Mouse (Mus musculus) lung, postnatal 0 days (tissue): ENCODE measurements at regions not wholly inside any gene's neighbourhood (a gene's known extent, or its start where the extent isn't known, plus 50 kb on each side); places are given as distances from the start of the nearest gene placed in this dataset.

Experiments used
- ATAC-seq: fragments of 200-750 bp; cut with Nextera tagmentation; 2 replicates; pipeline ENCODE4 v1.8.0; 2017; ENCODE audit warnings: moderate library complexity
- DNase-seq: peaks from one replicate; pipeline ENCODE4 v3.0.0-alpha.2; 2016; ENCODE audit warnings: low spot score
- H3K27ac ChIP-seq: fragments of 300-500 bp; sonication (generic); 2 replicates; pipeline ENCODE4 v1.5.1; 2014; ENCODE audit warnings: antibody characterized with exemption, mild to moderate bottlenecking, low read length, mixed read lengths
- H3K27me3 ChIP-seq: fragments of 300-500 bp; sonication (generic); replicated peaks from 2 replicates; pipeline ENCODE4 v1.6.1; 2014; ENCODE audit warnings: low read length, mixed read lengths; ENCODE audit not compliant: insufficient read depth
- H3K36me3 ChIP-seq: fragments of 300-500 bp; sonication (generic); 2 replicates; pipeline ENCODE4 v1.6.1; 2014; ENCODE audit warnings: low read length, mixed read lengths; ENCODE audit not compliant: insufficient read depth
- H3K4me1 ChIP-seq: fragments of 300-500 bp; sonication (generic); 2 replicates; pipeline ENCODE4 v1.6.1; 2014; ENCODE audit warnings: antibody characterized with exemption, low read depth, low read length, mixed read lengths; ENCODE audit not compliant: insufficient read depth
- H3K4me2 ChIP-seq: fragments of 300-500 bp; sonication (generic); replicated peaks from 2 replicates; pipeline ENCODE4 v1.6.1; 2014; ENCODE audit warnings: low read depth, mild to moderate bottlenecking, low read length, moderate library complexity, mixed read lengths
- H3K4me3 ChIP-seq: fragments of 300-500 bp; sonication (generic); 2 replicates; pipeline ENCODE4 v1.5.1; 2014; ENCODE audit warnings: low read depth, low read length
- H3K9ac ChIP-seq: fragments of 300-500 bp; sonication (generic); replicated peaks from 2 replicates; pipeline ENCODE4 v1.6.1; 2014; ENCODE audit warnings: low read depth, mild to moderate bottlenecking
- H3K9me3 ChIP-seq: fragments of 300-500 bp; sonication (generic); 2 replicates; pipeline ENCODE4 v1.6.1; 2016; ENCODE audit warnings: low read length, mixed read lengths
- CTCF ChIP-seq: IDR thresholded peaks from 2 replicates; pipeline ENCODE4 v1.5.1; 2016; ENCODE audit warnings: antibody characterized with exemption, mild to moderate bottlenecking
- EP300 ChIP-seq: IDR thresholded peaks from 2 replicates; pipeline ENCODE4 v1.6.1; 2016; ENCODE audit warnings: antibody characterized with exemption, mild to moderate bottlenecking, control low read depth
- WGBS: fragments of 180-500 bp; shearing (Covaris S2); extraction: QIAGEN DNeasy Blood & Tissue Kit; methylation state at CpG from one replicate; pipeline ENCODE4 v1.1.7; 2014; 5-methylcytosine and 5-hydroxymethylcytosine counted together

DNA sequence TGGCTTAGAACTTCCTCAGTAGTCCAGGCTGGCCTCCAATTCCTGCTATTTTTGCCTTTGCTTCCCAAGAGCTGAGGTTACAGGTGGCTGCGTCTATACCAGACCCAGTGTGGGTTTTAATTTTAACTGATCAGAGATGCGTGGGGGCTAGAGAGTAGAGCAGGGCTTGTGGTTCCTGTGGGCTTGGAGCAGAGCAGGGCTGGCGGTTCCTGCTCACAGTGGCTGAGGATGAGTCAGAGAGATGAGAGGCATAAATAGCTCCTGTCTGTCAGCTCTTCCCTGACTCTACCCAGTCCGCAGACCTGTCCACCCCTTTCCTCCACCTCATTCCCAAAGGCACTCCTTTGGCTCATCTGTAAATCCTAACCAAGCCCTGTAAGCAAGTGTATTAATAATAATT lies 304.8 kb downstream of the Abcc12 start:
- TF ChIP-seq EP300: no peak
- no peak for TF ChIP-seq CTCF
- no peaks in the 10 kb centered on the region for H3K4me1 ChIP-seq
- 59% methylated on average over 4 of the region's 4 CpGs for WGBS
- H3K36me3 ChIP-seq: no peaks in the 10 kb centered on the region
- no peak overlapping the region for H3K4me3 ChIP-seq
- no peak overlapping the region for H3K9ac ChIP-seq
- no peak for DNase-seq
- no peaks in the 10 kb centered on the region for H3K27me3 ChIP-seq
- H3K9me3 ChIP-seq: no peaks in the 10 kb centered on the region
- H3K27ac ChIP-seq: no peak overlapping the region
- no peak for ATAC-seq
- no peak overlapping the region for H3K4me2 ChIP-seq

DNA sequence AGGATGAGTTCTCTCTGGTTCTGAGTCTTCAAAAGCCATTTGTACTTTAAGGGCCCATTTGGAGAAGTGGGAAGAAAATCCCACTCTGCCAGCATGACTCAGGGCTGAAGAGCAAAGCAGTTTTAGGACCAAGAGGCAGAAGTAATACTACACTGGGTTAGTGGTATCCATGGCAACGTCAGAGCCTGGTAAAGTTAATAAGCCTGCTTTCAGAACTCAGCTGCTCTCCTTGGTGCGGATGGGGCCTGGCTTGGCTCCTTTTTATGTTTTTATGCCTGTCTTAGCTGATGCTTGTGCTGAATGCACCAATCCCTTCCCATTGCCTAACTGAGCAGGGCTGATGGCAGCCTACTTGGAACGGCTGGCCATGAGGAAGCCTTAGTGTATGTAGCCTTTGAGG lies 306.7 kb downstream of the Abcc12 start:
- Histone ChIP-seq H3K4me1 (no peaks in the 10 kb centered on the region), H3K36me3 (no peaks in the 10 kb centered on the region), H3K9me3 (no peaks in the 10 kb centered on the region), H3K4me2 (no peak overlapping the region), H3K4me3 (no peak overlapping the region), H3K9ac (no peak overlapping the region), H3K27me3 (no peaks in the 10 kb centered on the region), H3K27ac (no peak overlapping the region)
- no peak for DNase-seq
- no peak for TF ChIP-seq EP300
- no peak for TF ChIP-seq CTCF
- 46% methylated on average over 3 of the region's 3 CpGs for WGBS
- no peak for ATAC-seq

DNA sequence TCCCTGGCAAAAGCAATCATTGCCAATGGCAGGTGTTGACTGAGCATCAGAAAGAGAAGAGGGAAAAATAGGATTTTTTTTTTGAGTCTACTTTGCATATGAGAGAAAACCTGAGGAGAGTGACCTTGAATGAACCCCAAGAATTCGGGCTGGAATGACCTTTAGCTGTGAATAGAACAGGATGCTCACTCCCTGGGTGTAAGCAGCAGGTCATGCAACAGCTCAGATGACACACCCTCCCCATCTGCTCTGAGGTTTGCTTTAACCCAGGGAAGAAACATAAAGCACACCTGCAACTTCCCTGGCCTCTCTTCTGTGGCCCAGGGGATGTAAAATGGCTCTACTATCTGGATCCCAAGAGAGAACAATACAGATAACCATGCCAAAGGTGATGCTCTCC lies 307.9 kb downstream of the Abcc12 start:
- no peaks in the 10 kb centered on the region for H3K4me1 ChIP-seq
- no peaks in the 10 kb centered on the region for H3K36me3 ChIP-seq
- WGBS: 19% methylated on average over 1 of the region's 1 CpGs
- no peak for TF ChIP-seq CTCF
- no peaks in the 10 kb centered on the region for H3K27me3 ChIP-seq
- DNase-seq: no peak
- no peaks in the 10 kb centered on the region for H3K9me3 ChIP-seq
- no peak for ATAC-seq
- no peak overlapping the region for H3K27ac ChIP-seq
- H3K9ac ChIP-seq: no peak overlapping the region
- H3K4me3 ChIP-seq: no peak overlapping the region
- H3K4me2 ChIP-seq: no peak overlapping the region

DNA sequence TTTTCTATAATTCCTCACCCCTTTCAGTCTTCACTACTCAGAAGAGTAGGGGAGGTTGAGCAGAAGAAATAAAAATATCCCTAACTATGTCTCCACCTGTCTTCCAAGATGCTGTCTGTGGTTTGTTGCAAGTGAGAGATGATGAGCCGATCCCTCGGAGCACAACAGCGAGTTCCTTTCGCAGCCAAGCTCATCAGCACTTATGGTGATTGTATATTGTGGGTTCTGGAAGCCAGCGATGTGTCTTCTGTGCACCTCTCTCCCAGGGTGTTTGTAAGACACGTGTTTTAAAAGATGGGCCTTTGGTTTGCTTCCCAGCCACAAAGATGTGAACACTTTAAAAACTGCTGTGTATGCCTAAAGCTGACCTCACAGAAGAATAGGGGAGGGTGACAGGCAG lies 309.0 kb downstream of the Abcc12 start:
- 78% methylated on average over 6 of the region's 6 CpGs for WGBS
- no peaks in the 10 kb centered on the region for H3K36me3 ChIP-seq
- no peak for ATAC-seq
- no peak overlapping the region for H3K4me2 ChIP-seq
- TF ChIP-seq CTCF: no peak
- TF ChIP-seq EP300: no peak
- no peaks in the 10 kb centered on the region for H3K4me1 ChIP-seq
- no peaks in the 10 kb centered on the region for H3K27me3 ChIP-seq
- H3K9ac ChIP-seq: no peak overlapping the region
- no peak overlapping the region for H3K27ac ChIP-seq
- H3K4me3 ChIP-seq: no peak overlapping the region
- no peak for DNase-seq
- H3K9me3 ChIP-seq: no peaks in the 10 kb centered on the region

DNA sequence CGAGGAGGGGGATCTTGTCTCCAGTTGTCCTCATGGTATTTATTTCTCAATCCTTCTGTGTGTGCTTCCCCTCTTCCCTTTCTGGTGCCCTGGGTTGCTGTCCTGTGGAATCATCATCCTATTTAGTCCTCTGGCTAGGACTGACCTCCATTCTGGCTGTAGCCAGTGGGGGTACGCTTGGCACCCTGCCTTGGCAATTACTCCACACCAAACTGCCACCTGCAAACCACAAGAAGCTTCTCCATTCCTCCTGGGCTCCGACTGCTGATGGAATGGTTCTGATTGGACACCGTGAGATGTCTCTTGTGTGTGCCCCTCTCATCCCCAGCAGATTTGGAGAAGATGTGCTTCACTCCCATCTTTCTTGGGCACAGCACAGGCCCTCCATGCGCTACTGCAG lies 322.5 kb downstream of the Abcc12 start:
- no peaks in the 10 kb centered on the region for H3K9me3 ChIP-seq
- no peak overlapping the region for H3K4me3 ChIP-seq
- no peak overlapping the region for H3K27ac ChIP-seq
- no peak for DNase-seq
- H3K9ac ChIP-seq: no peak overlapping the region
- WGBS: 80% methylated on average over 5 of the region's 5 CpGs
- H3K4me1 ChIP-seq: no peaks in the 10 kb centered on the region
- no peaks in the 10 kb centered on the region for H3K27me3 ChIP-seq
- ATAC-seq: no peak
- H3K36me3 ChIP-seq: no peaks in the 10 kb centered on the region
- TF ChIP-seq EP300 (no peak), CTCF (no peak)
- H3K4me2 ChIP-seq: no peak overlapping the region

DNA sequence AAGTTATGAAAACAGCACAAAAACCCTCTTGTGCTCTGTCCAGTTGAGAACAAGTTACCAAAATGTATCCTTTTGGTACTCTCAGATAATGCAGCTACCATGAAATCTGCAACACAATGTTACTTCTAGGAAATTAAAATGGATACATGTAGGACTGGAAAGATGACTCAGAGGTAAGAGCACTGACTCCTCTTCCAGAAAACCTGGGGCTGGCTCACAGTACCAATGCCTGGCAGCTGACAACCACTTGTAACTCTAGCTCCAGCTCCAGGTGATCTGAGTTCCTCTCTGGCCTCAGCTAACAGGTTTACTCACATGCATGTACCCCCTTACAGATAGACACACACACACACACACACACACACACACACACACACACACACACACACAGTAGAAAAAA lies 325.1 kb downstream of the Abcc12 start:
- Histone ChIP-seq H3K9ac (no peak overlapping the region), H3K27ac (no peak overlapping the region), H3K27me3 (no peaks in the 10 kb centered on the region), H3K9me3 (no peaks in the 10 kb centered on the region), H3K36me3 (no peaks in the 10 kb centered on the region), H3K4me3 (no peak overlapping the region), H3K4me2 (no peak overlapping the region), H3K4me1 (no peaks in the 10 kb centered on the region)
- no peak for TF ChIP-seq EP300
- TF ChIP-seq CTCF: no peak
- ATAC-seq: no peak
- DNase-seq: no peak

DNA sequence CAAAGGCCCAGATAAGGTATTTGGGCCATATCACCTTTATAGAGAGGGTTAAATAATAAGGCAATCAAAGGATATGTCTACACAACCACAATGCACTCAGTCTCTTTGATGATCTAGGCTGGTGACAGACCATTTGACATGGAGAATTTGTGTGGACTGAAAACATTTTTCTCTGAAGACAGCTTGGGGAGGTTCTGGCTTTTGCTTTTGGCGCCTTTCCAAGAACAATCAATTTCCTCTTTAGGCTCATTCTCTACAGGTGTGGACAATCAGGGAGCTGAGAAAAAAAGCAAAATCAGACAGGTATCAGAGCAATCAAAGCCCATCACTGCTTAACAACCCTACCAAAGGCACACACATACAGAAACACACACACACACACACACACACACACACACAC lies 325.8 kb downstream of the Abcc12 start:
- H3K36me3 ChIP-seq: no peaks in the 10 kb centered on the region
- ATAC-seq (no peak), DNase-seq (no peak)
- H3K4me2 ChIP-seq: no peak overlapping the region
- no peak for TF ChIP-seq CTCF
- no peak for TF ChIP-seq EP300
- 71% methylated on average over 1 of the region's 1 CpGs for WGBS
- no peaks in the 10 kb centered on the region for H3K27me3 ChIP-seq
- no peak overlapping the region for H3K9ac ChIP-seq
- no peaks in the 10 kb centered on the region for H3K4me1 ChIP-seq
- H3K9me3 ChIP-seq: no peaks in the 10 kb centered on the region
- no peak overlapping the region for H3K27ac ChIP-seq
- no peak overlapping the region for H3K4me3 ChIP-seq
